Mouse (Mus musculus) G1E (cell line): Measurements from ENCODE around the gene Ccr8.

Source experiments
- CTCF ChIP-seq: IDR thresholded peaks from 2 replicates; pipeline ENCODE4 v1.5.1; 2012; ENCODE audit warnings: low read depth, low read length, inconsistent platforms, mixed read lengths
- GATA1 ChIP-seq: IDR thresholded peaks from 2 replicates; pipeline ENCODE4 v1.6.1; 2012; ENCODE audit warnings: borderline replicate concordance, low read length, inconsistent platforms, mixed read lengths
- POLR2AphosphoS5 ChIP-seq: IDR thresholded peaks from 2 replicates; pipeline ENCODE4 v1.6.1; 2012; ENCODE audit warnings: low read depth, low read length, inconsistent platforms; ENCODE audit not compliant: insufficient replicate concordance

- TF ChIP-seq CTCF = no peak
- no peak for TF ChIP-seq GATA1
- TF ChIP-seq POLR2AphosphoS5 = no peak
Observed at GRCm38 (mm10) chr9:120093701-120094100, 1.8 kb downstream of the Ccr8 start.
